Mouse (Mus musculus): ENCODE results near the gene Hoxd12. TPM values are rescaled to one million over a fixed set of nuclear protein-coding genes. Genes with fewer than 3 reads are reported as not detected.
A peak's percentile ranks its signal among the peaks of the same experiment; 100 is the strongest.

Hoxd12 gene
- polyA plus RNA-seq (2015; fragmentation: Nextera tagmentation; extraction: Ambion mirVana) = not detected in 2 replicates

- peaks cover 98% of the 10 kb centered on the region for H3K27me3 ChIP-seq
- H3K4me1 ChIP-seq = peaks cover 6% of the 10 kb centered on the region
- no peak; the same call in 1 of the 2 replicates for ATAC-seq (ENCODE audit: insufficient number of reproducible peaks, low FRiP score, low TSS enrichment, low read depth)
- no peak within 1 kb of the TSS for H3K9ac ChIP-seq
- no peak within 1 kb of the TSS for H3K4me3 ChIP-seq (replicated peaks)
- WGBS = 2% methylated on average over 47 of the region's 47 CpGs
- no peak within 1 kb of the TSS for H3K27ac ChIP-seq (replicated peaks)
- H3K9me3 ChIP-seq (replicated peaks) = no peaks in the 10 kb centered on the region
- H3K36me3 ChIP-seq = no peaks in the 10 kb centered on the region
- H3K4me2 ChIP-seq (replicated peaks) = no peak within 1 kb of the TSS
Measured at GRCm38 (mm10) chr2:74674881-74675665, at the start of gene Hoxd12. Gene Hoxd12 (plus strand): TSS chr2:74675013.

- no peak overlapping the region for H3K27ac ChIP-seq (replicated peaks)
- no peaks in the 10 kb centered on the region for H3K9me3 ChIP-seq (replicated peaks)
- no peaks in the 10 kb centered on the region for H3K36me3 ChIP-seq
- H3K4me2 ChIP-seq (replicated peaks) = no peak overlapping the region
- no peaks in the 10 kb centered on the region; the same call in 1 of the 2 replicates for H3K27me3 ChIP-seq
- WGBS = 64% methylated on average over 4 of the region's 4 CpGs
- no peaks in the 10 kb centered on the region for H3K4me1 ChIP-seq
- ATAC-seq (ENCODE audit: insufficient number of reproducible peaks, low FRiP score, low TSS enrichment, low read depth) = no peak
- H3K4me3 ChIP-seq (replicated peaks) = no peak overlapping the region
- H3K9ac ChIP-seq = no peak overlapping the region
Measured at GRCm38 (mm10) chr2:74635412-74635811, 39.4 kb upstream of the Hoxd12 start.

- Histone ChIP-seq H3K27ac (replicated peaks) (no peak overlapping the region), H3K27me3 (peaks cover 36% of the 10 kb centered on the region), H3K36me3 (no peaks in the 10 kb centered on the region), H3K9me3 (replicated peaks) (no peaks in the 10 kb centered on the region), H3K4me1 (no peaks in the 10 kb centered on the region), H3K9ac (no peak overlapping the region), H3K4me2 (replicated peaks) (no peak overlapping the region), H3K4me3 (replicated peaks) (no peak overlapping the region)
- 65% methylated on average over 5 of the region's 5 CpGs for WGBS
- ATAC-seq (ENCODE audit: insufficient number of reproducible peaks, low FRiP score, low TSS enrichment, low read depth) = no peak
Measured at GRCm38 (mm10) chr2:74642431-74642830, 32.4 kb upstream of the Hoxd12 start.

- no peak overlapping the region for H3K4me2 ChIP-seq (replicated peaks)
- H3K27me3 ChIP-seq = peaks cover 68% of the 10 kb centered on the region
- no peak overlapping the region for H3K4me3 ChIP-seq (replicated peaks)
- H3K36me3 ChIP-seq = no peaks in the 10 kb centered on the region
- H3K9me3 ChIP-seq (replicated peaks) = no peaks in the 10 kb centered on the region
- H3K9ac ChIP-seq = no peak overlapping the region
- no peaks in the 10 kb centered on the region for H3K4me1 ChIP-seq
- whole genome bisulfite sequencing = 85% methylated on average over 3 of the region's 3 CpGs
- ATAC-seq (ENCODE audit: insufficient number of reproducible peaks, low FRiP score, low TSS enrichment, low read depth) = no peak
- no peak overlapping the region for H3K27ac ChIP-seq (replicated peaks)
Measured at GRCm38 (mm10) chr2:74645631-74646030, 29.2 kb upstream of the Hoxd12 start.

- no peak overlapping the region for H3K27ac ChIP-seq (replicated peaks)
- H3K4me1 ChIP-seq = no peaks in the 10 kb centered on the region
- no peaks in the 10 kb centered on the region for H3K9me3 ChIP-seq (replicated peaks)
- no peak overlapping the region for H3K4me3 ChIP-seq (replicated peaks)
- H3K27me3 ChIP-seq = peaks cover 84% of the 10 kb centered on the region
- no peaks in the 10 kb centered on the region for H3K36me3 ChIP-seq
- no peak overlapping the region for H3K4me2 ChIP-seq (replicated peaks)
- no peak for ATAC-seq (ENCODE audit: insufficient number of reproducible peaks, low FRiP score, low TSS enrichment, low read depth)
- no peak overlapping the region for H3K9ac ChIP-seq
- WGBS = 18% methylated on average over 7 of the region's 7 CpGs
Measured at GRCm38 (mm10) chr2:74647082-74647864, 27.5 kb upstream of the Hoxd12 start.

GRCm38 (mm10) chr2:74652996-74653340 lies 21.8 kb upstream of the Hoxd12 start:
- Histone ChIP-seq H3K9me3 (replicated peaks) (no peaks in the 10 kb centered on the region), H3K9ac (no peak overlapping the region), H3K4me2 (replicated peaks) (no peak overlapping the region), H3K4me1 (peaks cover 15% of the 10 kb centered on the region), H3K27me3 (peaks cover 88% of the 10 kb centered on the region), H3K36me3 (no peaks in the 10 kb centered on the region), H3K27ac (replicated peaks) (no peak overlapping the region), H3K4me3 (replicated peaks) (no peak overlapping the region)
- 39% methylated on average over 2 of the region's 2 CpGs for WGBS
- ATAC-seq (ENCODE audit: insufficient number of reproducible peaks, low FRiP score, low TSS enrichment, low read depth) = no peak

- Histone ChIP-seq H3K4me1 (peaks cover 21% of the 10 kb centered on the region), H3K9me3 (replicated peaks) (no peaks in the 10 kb centered on the region), H3K4me2 (replicated peaks) (no peak overlapping the region), H3K4me3 (replicated peaks) (no peak overlapping the region), H3K9ac (no peak overlapping the region), H3K27me3 (peaks cover 88% of the 10 kb centered on the region), H3K36me3 (no peaks in the 10 kb centered on the region), H3K27ac (replicated peaks) (no peak overlapping the region)
- WGBS = 14% methylated on average over 17 of the region's 17 CpGs
- ATAC-seq (ENCODE audit: insufficient number of reproducible peaks, low FRiP score, low TSS enrichment, low read depth) = no peak
Measured at GRCm38 (mm10) chr2:74653781-74654535, 20.9 kb upstream of the Hoxd12 start.

- no peaks in the 10 kb centered on the region for H3K9me3 ChIP-seq (replicated peaks)
- H3K4me2 ChIP-seq (replicated peaks) = no peak overlapping the region; the same call in 1 of the 2 replicates
- no peak overlapping the region for H3K9ac ChIP-seq
- 7% methylated on average over 20 of the region's 20 CpGs for WGBS
- no peak for ATAC-seq (ENCODE audit: insufficient number of reproducible peaks, low FRiP score, low TSS enrichment, low read depth)
- H3K27me3 ChIP-seq = peaks cover 88% of the 10 kb centered on the region
- no peak overlapping the region; the same call in 1 of the 2 replicates for H3K4me3 ChIP-seq (replicated peaks)
- H3K4me1 ChIP-seq = peaks cover 24% of the 10 kb centered on the region
- no peak overlapping the region for H3K27ac ChIP-seq (replicated peaks)
- H3K36me3 ChIP-seq = no peaks in the 10 kb centered on the region
Measured at GRCm38 (mm10) chr2:74654743-74655419, 19.9 kb upstream of the Hoxd12 start.

GRCm38 (mm10) chr2:74655420-74655781 lies 19.4 kb upstream of the Hoxd12 start:
- Histone ChIP-seq H3K4me2 (replicated peaks) (peak overlapping the region; percentile 57), H3K4me1 (peaks cover 24% of the 10 kb centered on the region), H3K27ac (replicated peaks) (no peak overlapping the region), H3K36me3 (no peaks in the 10 kb centered on the region), H3K9ac (no peak overlapping the region), H3K4me3 (replicated peaks) (peak overlapping the region; percentile 37), H3K9me3 (replicated peaks) (no peaks in the 10 kb centered on the region), H3K27me3 (peaks cover 86% of the 10 kb centered on the region)
- WGBS = 0% methylated on average over 29 of the region's 47 CpGs
- ATAC-seq (ENCODE audit: insufficient number of reproducible peaks, low FRiP score, low TSS enrichment, low read depth) = no peak

GRCm38 (mm10) chr2:74655821-74656631 lies 18.8 kb upstream of the Hoxd12 start:
- Histone ChIP-seq H3K4me3 (replicated peaks) (peak overlapping the region; percentile 37), H3K27ac (replicated peaks) (no peak overlapping the region), H3K4me2 (replicated peaks) (peak overlapping the region; percentile 57), H3K4me1 (peaks cover 29% of the 10 kb centered on the region), H3K27me3 (peaks cover 86% of the 10 kb centered on the region), H3K36me3 (no peaks in the 10 kb centered on the region), H3K9ac (no peak overlapping the region), H3K9me3 (replicated peaks) (no peaks in the 10 kb centered on the region)
- WGBS = under 1% methylated on average over 69 of the region's 69 CpGs
- ATAC-seq (ENCODE audit: insufficient number of reproducible peaks, low FRiP score, low TSS enrichment, low read depth) = no peak

Measured in embryonic facial prominence, embryonic 15.5 days (tissue).